Mouse (Mus musculus): ENCODE data around the gene Nrxn3.

Gene Nrxn3

GRCm38 (mm10) chr12:90183021-90183420, 1460.3 kb downstream of the Nrxn3 start:
- peak; percentile 49 for DNase-seq

- DNase-seq: no peak
These were observed 1473.5 kb downstream of the Nrxn3 start for GRCm38 (mm10) chr12:90196161-90196560.

GRCm38 (mm10) chr12:90197994-90198393, 1475.3 kb downstream of the Nrxn3 start:
- DNase-seq: no peak

- no peak for DNase-seq
These were observed 1479.8 kb downstream of the Nrxn3 start for GRCm38 (mm10) chr12:90202501-90202900.

- peak; percentile 16 for DNase-seq
These were observed 1488.7 kb downstream of the Nrxn3 start for GRCm38 (mm10) chr12:90211410-90211809.

GRCm38 (mm10) chr12:90217060-90217459, 1494.4 kb downstream of the Nrxn3 start:
- no peak for DNase-seq

- no peak for DNase-seq
These were observed 1506.4 kb downstream of the Nrxn3 start for GRCm38 (mm10) chr12:90229062-90229461.

GRCm38 (mm10) chr12:90236093-90236492, 1513.4 kb downstream of the Nrxn3 start:
- DNase-seq: peak; percentile 18

GRCm38 (mm10) chr12:90260301-90260700, 1537.6 kb downstream of the Nrxn3 start:
- no peak for DNase-seq

GRCm38 (mm10) chr12:90268111-90268510, 1545.4 kb downstream of the Nrxn3 start:
- DNase-seq: no peak

GRCm38 (mm10) chr12:90270763-90271379, 1548.2 kb downstream of the Nrxn3 start:
- DNase-seq: no peak

GRCm38 (mm10) chr12:90274621-90275236, 1552.1 kb downstream of the Nrxn3 start:
- no peak for DNase-seq

- no peak for DNase-seq
These were observed 1558.6 kb downstream of the Nrxn3 start for GRCm38 (mm10) chr12:90281236-90281635.

GRCm38 (mm10) chr12:90283022-90283421, 1560.3 kb downstream of the Nrxn3 start:
- DNase-seq: no peak

- DNase-seq: no peak
These were observed 1580.0 kb downstream of the Nrxn3 start for GRCm38 (mm10) chr12:90302671-90303070.

- no peak for DNase-seq
These were observed 1609.1 kb downstream of the Nrxn3 start for GRCm38 (mm10) chr12:90331806-90332205.

- no peak for DNase-seq
These were observed 1609.8 kb downstream of the Nrxn3 start for GRCm38 (mm10) chr12:90332459-90332858.

GRCm38 (mm10) chr12:90337496-90338228, 1615.0 kb downstream of the Nrxn3 start:
- DNase-seq: no peak

GRCm38 (mm10) chr12:90338229-90338557, 1615.5 kb downstream of the Nrxn3 start:
- DNase-seq: no peak

Measured in lung, postnatal 10 days (tissue).